Comparison of ENCODE assay signal across 8 mouse cellular contexts in the genomic region with DNA sequence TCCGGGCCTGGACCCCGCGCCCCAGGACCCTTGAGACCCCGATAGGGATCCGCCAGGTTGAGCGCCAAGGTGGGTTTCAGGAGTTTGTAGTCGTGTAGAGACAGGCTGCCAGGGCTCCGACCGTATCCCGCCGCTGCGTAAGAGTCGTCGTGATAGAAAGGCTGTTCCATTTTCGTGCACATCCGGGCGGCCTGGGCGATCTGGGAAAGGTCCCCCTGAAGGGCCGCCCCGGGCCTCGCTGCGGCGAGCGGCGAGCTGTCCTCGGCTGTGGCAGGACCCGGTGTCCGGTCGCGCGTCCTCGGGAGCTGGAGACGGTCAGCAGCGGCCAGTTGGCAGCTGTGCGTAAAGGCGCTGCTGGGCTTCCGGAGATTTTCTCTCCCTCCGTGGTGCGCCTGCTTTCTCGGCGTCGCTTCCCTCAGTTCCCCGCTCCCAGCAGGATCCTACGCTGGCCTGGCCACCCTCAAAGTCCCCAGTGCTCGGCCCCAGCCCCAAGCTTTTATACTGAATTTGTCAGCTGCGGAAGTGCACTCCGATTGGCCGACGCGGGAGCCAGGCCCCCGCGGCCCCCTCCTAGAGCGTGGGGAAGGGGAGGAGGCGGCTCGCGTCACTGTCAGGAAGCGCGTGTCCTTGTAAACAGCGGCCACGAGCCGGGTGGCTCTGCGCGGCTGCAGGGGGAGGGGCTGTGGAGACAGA. TPM values are rescaled to one million over a fixed set of nuclear protein-coding genes. Genes with fewer than 3 reads are reported as not detected.
A peak's percentile ranks its signal among the peaks of the same experiment; 100 is the strongest.
DNase-seq lines count a peak whose midpoint lies in the region; ATAC-seq and TF ChIP-seq lines count a peak whose summit lies in the region.

A gene (minus strand): TSS at position 471 of the 693 bp plus-strand sequence.

- peak within 1 kb of the TSS; percentile 94 for H3K27ac ChIP-seq in bone marrow macrophage, adult 2 months (ENCODE audit: insufficient read depth, low read depth, low read length)
- peak within 1 kb of the TSS; percentile 90 for H3K27ac ChIP-seq in heart, embryonic 13.5 days (replicated peaks)
- H3K27ac ChIP-seq in liver, embryonic 11.5 days (ENCODE audit: low read depth, low read length), result peak within 1 kb of the TSS; percentile 96

- WGBS in heart, embryonic 13.5 days, result under 1% methylated on average over 63 of the region's 63 CpGs
- WGBS in liver, embryonic 11.5 days, result under 1% methylated on average over 63 of the region's 63 CpGs

- TF ChIP-seq POLR2A in bone marrow macrophage, adult 2 months (IDR thresholded peaks at IDR 0.05; ENCODE audit: borderline replicate concordance, low read depth, low read length), result peak; percentile 100
- TF ChIP-seq POLR2A in myocyte (IDR thresholded peaks at IDR 0.05; ENCODE audit: insufficient read length, low read depth), result peak; percentile 94

- H3K9ac ChIP-seq in heart, embryonic 13.5 days, result peak within 1 kb of the TSS; percentile 88
- H3K9ac ChIP-seq in liver, embryonic 11.5 days (ENCODE audit: low read depth, low read length), result peak within 1 kb of the TSS; percentile 86

- H3K27me3 ChIP-seq in heart, embryonic 13.5 days (replicated peaks), result no peaks in the 10 kb centered on the region
- no peaks in the 10 kb centered on the region for H3K27me3 ChIP-seq in liver, embryonic 11.5 days (replicated peaks; ENCODE audit: control insufficient read depth, insufficient read depth, low read length)
- no peaks in the 10 kb centered on the region for H3K27me3 ChIP-seq in myocyte (ENCODE audit: control insufficient read depth, insufficient read depth, insufficient read length)

- DNase-seq in A20 (ENCODE audit: low read depth, low spot score), result peak; percentile 96
- peak; percentile 94 for DNase-seq in fibroblast of lung, adult 2 months (ENCODE audit: low read depth)
- DNase-seq in kidney, postnatal 10 days, result peak; percentile 96
- DNase-seq in liver, embryonic 11.5 days (ENCODE audit: low spot score), result peak; percentile 92
- DNase-seq in spleen, postnatal 4 days (ENCODE audit: low spot score in 2 of 2), result peak; percentile 86 to 94

- H3K36me3 ChIP-seq in heart, embryonic 13.5 days, result peaks cover 20% of the 10 kb centered on the region
- peaks cover 16% of the 10 kb centered on the region; the same call in 1 of the 2 replicates for H3K36me3 ChIP-seq in liver, embryonic 11.5 days (ENCODE audit: control insufficient read depth, insufficient read depth, low read length)
- H3K36me3 ChIP-seq in myocyte (ENCODE audit: control insufficient read depth, insufficient read depth), result no peaks in the 10 kb centered on the region

- H3K4me3 ChIP-seq in bone marrow macrophage, adult 2 months (ENCODE audit: insufficient read depth, low read length), result peak within 1 kb of the TSS; percentile 89
- peak within 1 kb of the TSS; percentile 73 for H3K4me3 ChIP-seq in heart, embryonic 13.5 days
- H3K4me3 ChIP-seq in liver, embryonic 11.5 days (ENCODE audit: low read depth, low read length), result peak within 1 kb of the TSS; percentile 78
- H3K4me3 ChIP-seq in myocyte, result peak within 1 kb of the TSS; percentile 92

- H3K9me3 ChIP-seq in heart, embryonic 13.5 days, result no peaks in the 10 kb centered on the region
- no peaks in the 10 kb centered on the region for H3K9me3 ChIP-seq in liver, embryonic 11.5 days (ENCODE audit: control insufficient read depth, low read length)

- H3K79me2 ChIP-seq in myocyte (ENCODE audit: control insufficient read depth, insufficient read depth), result peaks cover 18% of the 10 kb centered on the region

- ATAC-seq in heart, embryonic 13.5 days (ENCODE audit: extremely low read depth, insufficient number of reproducible peaks, low FRiP score, low TSS enrichment), result peak; percentile 52
- peak; percentile 57 for ATAC-seq in liver, embryonic 11.5 days (replicated peaks; ENCODE audit: low FRiP score)

- peak within 1 kb of the TSS; percentile 64 for H3ac ChIP-seq in myocyte (ENCODE audit: control insufficient read depth, insufficient read length)

- H3K4me2 ChIP-seq in heart, embryonic 13.5 days, result peak within 1 kb of the TSS; percentile 99
- peak within 1 kb of the TSS; percentile 99 for H3K4me2 ChIP-seq in liver, embryonic 11.5 days
- peak within 1 kb of the TSS; percentile 99 for H3K4me2 ChIP-seq in myocyte (ENCODE audit: low read depth)

- peaks cover 37% of the 10 kb centered on the region for H3K4me1 ChIP-seq in bone marrow macrophage, adult 2 months (ENCODE audit: control insufficient read depth, insufficient read depth, low read length)
- peaks cover 73% of the 10 kb centered on the region for H3K4me1 ChIP-seq in heart, embryonic 13.5 days
- H3K4me1 ChIP-seq in liver, embryonic 11.5 days (replicated peaks; ENCODE audit: control insufficient read depth, insufficient read depth, low read length), result peaks cover 62% of the 10 kb centered on the region

- TF ChIP-seq CTCF in bone marrow macrophage, adult 2 months (IDR thresholded peaks at IDR 0.05; ENCODE audit: low read depth, low read length), result no peak

TF ChIP-seq in myocyte, 11 proteins besides CTCF, POLR2A, EP300 and RAD21:
- TF ChIP-seq MYOG (IDR thresholded peaks at IDR 0.05; ENCODE audit: control insufficient read depth in 1 of 3, insufficient read depth in 1 of 3, insufficient read length in 2 of 3, low read depth in 2 of 3), result peak in 1 of 3 experiments; percentile 41
- TF ChIP-seq USF1 (IDR thresholded peaks at IDR 0.05; ENCODE audit: low read depth), result no peak
- no peak for TF ChIP-seq TCF12 (IDR thresholded peaks at IDR 0.05; ENCODE audit: insufficient read depth, poor library complexity, severe bottlenecking)
- TF ChIP-seq REST (IDR thresholded peaks at IDR 0.05; ENCODE audit: insufficient read depth, insufficient read length), result peak; percentile 33
- no peak for TF ChIP-seq SRF (IDR thresholded peaks at IDR 0.05; ENCODE audit: control insufficient read depth, insufficient read length, low read depth)
- TF ChIP-seq CEBPB (IDR thresholded peaks at IDR 0.05; ENCODE audit: insufficient read depth, poor library complexity, severe bottlenecking), result no peak
- peak in 1 of 3 experiments; percentile 36 for TF ChIP-seq MYOD1 (IDR thresholded peaks at IDR 0.05; ENCODE audit: control insufficient read depth in 1 of 3, insufficient read length in 2 of 3, low read depth in 2 of 3)
- TF ChIP-seq MAX (IDR thresholded peaks at IDR 0.05; ENCODE audit: low read depth), result peak; percentile 96
- peak; percentile 96 for TF ChIP-seq POLR2AphosphoS2 (IDR thresholded peaks at IDR 0.05; ENCODE audit: insufficient read length, low read depth)
- no peak for TF ChIP-seq TCF3 (IDR thresholded peaks at IDR 0.05; ENCODE audit: insufficient read length, low read depth)
- no peak for TF ChIP-seq E2F4 (IDR thresholded peaks at IDR 0.05; ENCODE audit: insufficient read depth)

RNA-seq across cellular contexts. Expression of the gene that starts here (rescaled TPM):
- 71.1 and 80.8 TPM in 2 replicates for polyA plus RNA-seq in bone marrow macrophage, adult 2 months (2012; ENCODE audit: insufficient read depth, insufficient read length, missing spikeins)
- 12.8 and 12.9 TPM in 2 replicates for polyA plus RNA-seq in heart, embryonic 13.5 days (2015; fragmentation: Nextera tagmentation; extraction: Ambion mirVana)
- polyA plus RNA-seq in liver, embryonic 11.5 days (2014; fragmentation: Nextera tagmentation; extraction: Ambion mirVana), result 21.1 and 23.2 TPM in 2 replicates
- 140 TPM for polyA plus RNA-seq in myocyte (2012; fragmentation: generic; extraction: Trizol)

Comparison
In these comparisons a context has a peak if more than half of its experiments do, and no peak if none do; other contexts are left out.
1. Peak in every context shown above with its lines: DNase-seq, ATAC-seq, H3K4me3 ChIP-seq and H3K27ac ChIP-seq.